Mouse (Mus musculus): Measurements from ENCODE around the gene Serpind1.

DNA sequence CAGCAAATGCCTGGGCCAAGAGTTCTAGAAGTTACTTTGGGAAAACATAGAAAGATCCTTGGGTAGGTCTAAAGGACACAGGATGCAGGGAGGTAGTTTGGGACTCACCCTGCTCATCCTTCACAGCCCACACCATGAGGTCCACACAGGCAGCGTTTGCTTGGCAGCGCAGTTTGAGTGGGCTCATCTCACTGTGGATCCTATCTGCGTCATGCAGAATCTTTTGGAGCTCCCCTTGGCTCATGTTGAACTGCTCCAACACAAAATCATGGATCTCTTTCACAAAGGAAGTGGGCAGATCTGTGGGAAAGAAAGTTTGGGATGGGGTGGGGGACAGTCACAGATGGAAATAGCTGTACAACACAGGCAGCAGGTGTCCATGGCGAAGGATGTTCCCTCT, 27.6 kb downstream of the Serpind1 start:
- TF ChIP-seq EP300 (IDR thresholded peaks at IDR 0.05; ENCODE audit: insufficient read depth, low read depth, low read length) (no peak), CTCF (IDR thresholded peaks at IDR 0.05; ENCODE audit: low read depth, low read length) (no peak)
